In genomic region chr6:128411115-128411514, GRCm38 (mm10) we compare ENCODE assay signal across 7 mouse cellular contexts. TPM values are rescaled to one million over a fixed set of nuclear protein-coding genes. Genes with fewer than 3 reads are reported as not detected.
DNase-seq lines count a peak whose midpoint lies in the region; ATAC-seq and TF ChIP-seq lines count a peak whose summit lies in the region.

No protein-coding gene starts in this region.

- no peak overlapping the region for H3K4me2 ChIP-seq in forebrain, postnatal 0 days (ENCODE audit: low read depth)

- no peaks in the 10 kb centered on the region for H3K9me3 ChIP-seq in forebrain, postnatal 0 days (ENCODE audit: low read length)

- peak; percentile 74 for DNase-seq in R1 (ENCODE audit: low read depth, low spot score)
- peak; percentile 69 for DNase-seq in cerebellum, adult 11-12 months
- DNase-seq in forebrain, postnatal 0 days = peak; percentile 87
- DNase-seq in induced T-regulatory cell, adult 2 months (ENCODE audit: low read depth) = peak; percentile 84
- peak; percentile 83 to 89 for DNase-seq in left cerebral cortex, adult 18-20 months (ENCODE audit: low spot score in 2 of 2)
- peak; percentile 76 for DNase-seq in right cerebral cortex, postnatal 14 days

- peak; percentile 93 for TF ChIP-seq CTCF in forebrain, postnatal 0 days (IDR thresholded peaks at IDR 0.05; ENCODE audit: low read depth)

- no peaks in the 10 kb centered on the region for H3K4me1 ChIP-seq in forebrain, postnatal 0 days (ENCODE audit: insufficient read depth)

- no peaks in the 10 kb centered on the region for H3K27me3 ChIP-seq in forebrain, postnatal 0 days (ENCODE audit: insufficient read depth, low read length)

- no peak overlapping the region for H3K9ac ChIP-seq in forebrain, postnatal 0 days

- peak; percentile 75 for ATAC-seq in forebrain, postnatal 0 days
- ATAC-seq in megakaryocyte progenitor cell, adult 5-6 weeks (replicated peaks; ENCODE audit: poor library complexity) = peak; percentile 79

- H3K27ac ChIP-seq in forebrain, postnatal 0 days (ENCODE audit: low read depth, low read length) = no peak overlapping the region

- WGBS in forebrain, postnatal 0 days = 20% methylated on average over 3 of the region's 3 CpGs

- peaks cover 55% of the 10 kb centered on the region for H3K36me3 ChIP-seq in forebrain, postnatal 0 days (ENCODE audit: insufficient read depth)

- no peak overlapping the region for H3K4me3 ChIP-seq in forebrain, postnatal 0 days (ENCODE audit: low read depth, low read length)

RNA-seq across cellular contexts. Expression of gene Nrip2, which starts 12.0 kb away (rescaled TPM):
- 7.1 and 8.5 TPM in 2 replicates for total RNA-seq in forebrain, postnatal 0 days (2014; rRNA removed)
- 5.5 and 7.4 TPM in 2 replicates for polyA plus RNA-seq in forebrain, postnatal 0 days (2015; fragmentation: Nextera tagmentation; extraction: Ambion mirVana)
- 10 to 100 TPM; 10.5 to 11.7 TPM for total RNA-seq in left cerebral cortex, adult 18-20 months (2021)
- not detected in 2 replicates for total RNA-seq in megakaryocyte progenitor cell, adult 5-6 weeks (2015)
- not detected in 2 replicates for total RNA-seq in megakaryocyte progenitor cell, adult 5-6 weeks (2017)

RNA-seq across cellular contexts. Expression of gene Itfg2, which starts 13.6 kb away (rescaled TPM):
- total RNA-seq in forebrain, postnatal 0 days (2014; rRNA removed) = 25.3 and 57.6 TPM in 2 replicates
- polyA plus RNA-seq in forebrain, postnatal 0 days (2015; fragmentation: Nextera tagmentation; extraction: Ambion mirVana) = 28.1 and 33.7 TPM in 2 replicates
- total RNA-seq in left cerebral cortex, adult 18-20 months (2021) = 10 to 100 TPM; 24.1 to 25.0 TPM
- total RNA-seq in megakaryocyte progenitor cell, adult 5-6 weeks (2015) = 24.1 and 33.1 TPM in 2 replicates
- 12.9 and 15.6 TPM in 2 replicates for total RNA-seq in megakaryocyte progenitor cell, adult 5-6 weeks (2017)

RNA-seq across cellular contexts. Expression of gene Fkbp4, which starts 27.4 kb away (rescaled TPM):
- total RNA-seq in forebrain, postnatal 0 days (2014; rRNA removed) = 201 and 235 TPM in 2 replicates
- polyA plus RNA-seq in forebrain, postnatal 0 days (2015; fragmentation: Nextera tagmentation; extraction: Ambion mirVana) = 253 and 276 TPM in 2 replicates
- 100 to 1,000 TPM; 124 to 128 TPM for total RNA-seq in left cerebral cortex, adult 18-20 months (2021)
- 124 and 149 TPM in 2 replicates for total RNA-seq in megakaryocyte progenitor cell, adult 5-6 weeks (2015)
- total RNA-seq in megakaryocyte progenitor cell, adult 5-6 weeks (2017) = 373 and 394 TPM in 2 replicates

RNA-seq across cellular contexts. Expression of gene Gm44596, which starts 35.8 kb away (rescaled TPM):
- total RNA-seq in forebrain, postnatal 0 days (2014; rRNA removed) = not detected in 2 replicates
- not detected in 2 replicates for polyA plus RNA-seq in forebrain, postnatal 0 days (2015; fragmentation: Nextera tagmentation; extraction: Ambion mirVana)
- not detected for total RNA-seq in left cerebral cortex, adult 18-20 months (2021)
- not detected in 2 replicates for total RNA-seq in megakaryocyte progenitor cell, adult 5-6 weeks (2015)
- not detected in 2 replicates for total RNA-seq in megakaryocyte progenitor cell, adult 5-6 weeks (2017)

RNA-seq across cellular contexts. Expression of gene Tex52, which starts 35.9 kb away (rescaled TPM):
- 0.15 TPM in 1 of 2 replicates, not detected in the other for total RNA-seq in forebrain, postnatal 0 days (2014; rRNA removed)
- polyA plus RNA-seq in forebrain, postnatal 0 days (2015; fragmentation: Nextera tagmentation; extraction: Ambion mirVana) = 0.30 and 0.58 TPM in 2 replicates
- total RNA-seq in left cerebral cortex, adult 18-20 months (2021) = 1 to 10 TPM in 1 of 2 experiments, under 1 TPM in 1; 0.68 to 1.3 TPM
- total RNA-seq in megakaryocyte progenitor cell, adult 5-6 weeks (2015) = not detected in 2 replicates
- total RNA-seq in megakaryocyte progenitor cell, adult 5-6 weeks (2017) = 0.30 TPM in 1 of 2 replicates, not detected in the other
